Mouse (Mus musculus) neural tube, embryonic 10.5 days (tissue): ENCODE data around the gene Tigit.

Experiments
- DNase-seq: peaks from one replicate; pipeline ENCODE4 v3.0.0-alpha.2; 2017; ENCODE audit warnings: low spot score; ENCODE audit errors: extremely low spot score

The Tigit gene

GRCm38 (mm10) chr16:43619277-43619676 lies 44.7 kb downstream of the Tigit start:
- no peak for DNase-seq

DNA sequence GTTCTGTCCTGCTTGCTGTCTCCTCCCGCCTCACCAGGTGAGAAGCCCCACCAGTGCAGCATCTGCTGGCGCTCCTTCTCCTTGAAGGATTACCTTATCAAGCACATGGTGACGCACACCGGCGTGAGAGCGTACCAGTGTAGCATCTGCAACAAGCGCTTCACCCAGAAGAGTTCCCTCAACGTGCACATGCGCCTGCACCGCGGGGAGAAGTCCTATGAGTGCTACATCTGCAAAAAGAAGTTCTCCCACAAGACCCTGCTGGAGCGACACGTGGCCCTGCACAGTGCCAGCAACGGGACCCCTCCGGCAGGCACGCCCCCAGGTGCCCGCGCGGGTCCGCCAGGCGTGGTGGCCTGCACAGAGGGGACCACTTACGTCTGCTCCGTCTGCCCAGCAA lies 45.7 kb downstream of the Tigit start:
- DNase-seq: no peak

DNA sequence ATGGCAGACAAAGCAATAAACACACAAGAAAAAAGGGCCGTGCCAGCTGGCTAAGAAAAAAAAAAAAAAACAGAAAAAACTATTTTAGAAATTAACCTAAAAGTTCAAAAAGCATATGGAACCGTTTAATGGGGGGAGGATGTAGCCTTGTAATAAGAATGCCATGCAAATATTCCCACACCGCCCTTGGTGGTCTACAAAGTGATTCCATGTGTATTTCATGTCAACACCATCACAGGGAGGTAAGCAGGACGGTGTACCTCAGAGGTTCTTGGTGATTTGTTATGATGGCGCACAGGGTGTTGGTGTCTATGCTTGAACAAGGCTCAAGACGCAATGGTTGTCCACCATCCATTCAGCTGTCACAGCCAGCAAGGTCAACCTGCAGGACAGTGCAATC lies 46.6 kb downstream of the Tigit start:
- no peak for DNase-seq

GRCm38 (mm10) chr16:43616348-43616747 lies 47.6 kb downstream of the Tigit start:
- DNase-seq: no peak

GRCm38 (mm10) chr16:43610375-43610774 lies 53.6 kb downstream of the Tigit start:
- no peak for DNase-seq

DNA sequence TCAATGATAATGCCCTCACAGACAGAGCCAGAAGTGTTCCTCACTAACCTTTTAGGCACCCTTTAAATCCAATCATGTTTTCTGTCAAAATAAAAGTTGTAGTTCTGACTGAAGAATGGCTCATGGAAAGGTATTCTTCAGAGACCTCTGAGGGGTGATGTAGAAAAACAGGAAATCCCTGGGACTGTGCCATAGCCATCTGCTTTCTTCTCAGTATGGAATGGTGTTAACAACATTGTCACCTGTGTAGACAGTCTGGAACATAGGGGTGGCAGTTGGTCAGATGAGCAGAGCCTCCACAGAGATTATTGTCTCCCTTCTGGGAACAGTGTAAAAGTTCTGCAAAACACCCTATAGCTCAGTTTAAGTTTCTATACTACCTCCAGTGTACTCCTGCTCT lies 55.9 kb downstream of the Tigit start:
- DNase-seq: no peak

- no peak for DNase-seq
Observed at GRCm38 (mm10) chr16:43607086-43607485, 56.9 kb downstream of the Tigit start.

DNA sequence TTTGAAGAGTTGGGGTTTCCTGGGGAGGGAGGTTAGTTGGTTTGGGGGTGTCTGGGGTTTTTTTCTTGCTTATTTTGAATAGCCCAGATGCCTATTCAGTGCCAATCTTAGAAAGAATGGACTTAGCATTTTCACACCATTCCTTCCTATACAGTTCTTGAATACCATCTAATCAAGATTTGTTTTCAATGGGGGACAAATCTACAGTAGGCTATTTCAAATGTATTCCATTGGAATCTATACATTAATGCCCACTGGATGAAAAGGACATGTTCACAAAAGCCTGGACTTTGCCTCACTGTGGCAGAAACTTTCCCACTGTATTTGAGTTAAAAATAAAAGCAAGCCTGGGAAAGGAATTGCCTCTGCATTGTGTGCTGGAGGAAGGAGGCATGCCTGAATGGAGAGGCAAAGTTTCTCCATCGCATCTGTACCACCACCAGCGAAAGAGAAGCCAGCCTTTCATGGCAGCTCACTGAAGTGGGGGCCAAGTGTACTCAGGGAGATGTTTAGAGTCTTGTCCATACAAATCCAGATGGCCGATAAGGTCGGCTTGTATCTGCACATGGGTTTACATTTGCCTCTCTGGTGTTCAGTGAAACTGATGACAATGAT lies 59.4 kb downstream of the Tigit start:
- DNase-seq: no peak

GRCm38 (mm10) chr16:43603591-43604141 lies 60.3 kb downstream of the Tigit start:
- DNase-seq: peak; percentile 55

GRCm38 (mm10) chr16:43602573-43602972 lies 61.4 kb downstream of the Tigit start:
- no peak for DNase-seq

DNA sequence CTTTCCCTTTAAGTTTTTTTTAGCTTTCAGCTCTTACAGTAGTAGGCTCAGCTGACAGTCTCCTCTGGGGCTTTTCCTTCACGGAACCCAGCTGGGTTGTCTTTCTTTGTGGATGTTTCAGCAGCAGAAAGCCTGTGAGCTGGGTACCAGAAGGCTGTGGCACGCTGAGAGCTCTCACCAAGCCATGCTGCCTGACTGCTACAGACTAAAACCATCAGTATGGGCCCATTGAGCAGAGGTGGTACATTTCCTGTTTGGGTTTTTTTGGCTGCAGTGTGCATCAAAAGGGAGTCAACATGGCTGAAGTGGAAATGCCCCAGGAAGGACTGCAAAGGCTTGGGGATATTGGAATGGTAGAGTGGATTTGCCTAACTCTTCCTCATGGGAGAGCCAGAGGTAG lies 64.2 kb downstream of the Tigit start:
- no peak for DNase-seq
